Mouse (Mus musculus) natural killer cell, adult 2 months (primary cell): ENCODE results near the gene Slc26a9.

ENCODE experiments used
- DNase-seq, 2 experiments: peaks; one replicate each; pipeline ENCODE4 v3.0.0; 2022; ENCODE audit warnings: low spot score in 2 of 2

The Slc26a9 gene

DNA sequence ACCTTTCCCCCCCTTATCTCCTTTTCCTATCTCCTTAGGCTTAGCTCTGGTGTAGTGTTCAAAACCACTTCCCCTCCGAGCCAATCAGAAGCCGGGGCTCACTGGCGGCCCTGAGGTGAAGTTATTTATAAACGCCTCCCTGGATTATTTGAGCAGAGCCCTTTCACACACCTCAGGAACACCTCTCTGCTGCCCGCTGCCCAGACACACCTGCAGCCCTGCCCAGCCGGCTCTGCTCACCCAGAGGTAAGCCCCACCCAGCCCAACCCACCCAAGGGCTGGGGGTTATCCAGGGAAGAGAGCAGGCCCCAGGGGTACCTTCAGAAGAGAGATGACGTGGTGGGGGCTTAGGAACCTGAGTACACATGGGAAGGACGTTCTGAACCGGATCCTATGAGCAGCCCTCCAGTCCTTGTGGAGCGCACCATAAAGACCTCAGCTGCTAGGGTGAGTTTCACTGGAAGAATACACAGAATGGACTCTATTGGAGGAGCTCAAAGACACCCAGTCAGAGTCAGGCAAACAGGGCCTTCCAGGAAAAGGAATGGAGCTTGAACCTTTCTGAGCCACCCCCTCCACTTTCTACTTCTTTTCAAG lies at the start of gene Slc26a9:
TSS of gene Slc26a9 (plus strand) at position 155 of the 597 bp plus-strand sequence.
- no peak for DNase-seq

DNA sequence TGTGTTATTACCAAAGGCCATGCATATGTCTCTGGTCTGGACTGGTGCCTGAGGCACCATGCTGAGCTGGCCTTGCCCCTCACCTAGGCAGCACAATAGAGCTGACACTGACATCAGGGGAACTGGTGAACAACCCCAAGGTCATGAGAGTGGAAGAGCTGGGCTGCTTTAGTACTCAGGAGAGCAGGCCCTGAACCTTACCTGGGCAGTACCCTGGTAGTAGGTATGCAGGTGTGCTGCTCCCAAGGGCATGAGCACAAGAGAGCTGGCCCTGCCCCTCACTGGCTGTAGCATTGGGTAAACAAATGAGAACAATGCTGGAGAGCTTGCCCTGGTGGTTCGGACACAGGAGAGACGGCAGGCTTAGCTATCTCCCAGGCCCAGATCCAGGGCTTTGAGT lies 48.5 kb upstream of the Slc26a9 start:
- no peak for DNase-seq

DNA sequence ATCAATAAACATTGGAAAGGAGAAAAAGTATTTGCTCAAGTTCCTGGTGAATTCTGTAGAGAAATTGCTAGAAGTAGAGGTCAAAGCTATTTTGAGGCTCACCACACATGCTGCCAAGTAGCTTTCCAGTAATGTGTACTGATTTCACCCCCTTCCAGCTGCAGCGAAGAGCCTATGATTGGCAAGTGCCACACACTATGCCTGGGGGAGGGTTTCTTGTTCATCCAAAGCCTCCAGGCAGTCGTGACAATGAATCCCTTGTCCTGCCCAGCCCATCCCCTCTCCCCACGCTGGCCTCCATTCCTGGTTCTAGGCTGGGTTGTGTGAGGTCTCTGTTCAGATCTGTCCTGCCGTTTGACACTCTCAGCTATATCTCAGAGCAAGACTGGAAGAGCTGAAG lies 47.5 kb upstream of the Slc26a9 start:
- no peak for DNase-seq

DNA sequence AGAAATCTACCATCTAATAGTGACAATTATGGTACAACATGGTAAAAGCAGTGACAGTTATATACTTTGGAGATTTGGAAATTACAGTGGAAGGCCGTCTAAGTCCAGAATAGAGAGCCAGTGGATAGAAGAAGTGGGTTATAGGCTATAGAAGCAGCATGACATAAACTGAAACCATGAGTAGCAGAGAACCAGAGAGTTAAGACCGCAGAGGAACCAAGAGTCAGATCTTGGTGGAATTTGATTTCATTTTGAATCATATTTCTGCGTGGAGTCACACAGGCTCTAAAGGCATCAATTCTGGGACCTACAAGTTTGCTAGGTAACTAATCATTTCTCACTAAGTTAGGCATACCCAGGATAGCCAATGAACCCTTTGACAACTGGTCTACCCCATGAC lies 45.1 kb upstream of the Slc26a9 start:
- no peak for DNase-seq

DNA sequence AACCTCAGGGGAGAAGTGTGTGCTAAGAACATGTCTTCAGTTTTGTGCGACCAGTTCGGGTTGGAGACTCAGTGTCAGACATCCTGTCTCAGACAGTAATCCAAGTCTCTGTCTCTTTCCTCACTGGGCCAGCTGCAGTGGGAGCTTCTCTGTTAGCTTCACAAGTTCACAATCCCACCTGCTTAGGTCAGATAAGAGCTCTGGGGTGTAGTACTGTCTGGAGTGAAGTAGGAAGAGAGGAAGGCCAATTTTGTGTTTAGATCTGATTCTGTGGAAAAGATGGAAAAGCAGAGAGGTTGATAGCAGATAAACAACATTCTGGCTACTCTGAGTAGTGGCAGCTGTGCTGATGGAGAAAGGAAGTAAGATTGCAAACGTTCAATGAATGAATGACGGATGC lies 44.2 kb upstream of the Slc26a9 start:
- DNase-seq: no peak

DNA sequence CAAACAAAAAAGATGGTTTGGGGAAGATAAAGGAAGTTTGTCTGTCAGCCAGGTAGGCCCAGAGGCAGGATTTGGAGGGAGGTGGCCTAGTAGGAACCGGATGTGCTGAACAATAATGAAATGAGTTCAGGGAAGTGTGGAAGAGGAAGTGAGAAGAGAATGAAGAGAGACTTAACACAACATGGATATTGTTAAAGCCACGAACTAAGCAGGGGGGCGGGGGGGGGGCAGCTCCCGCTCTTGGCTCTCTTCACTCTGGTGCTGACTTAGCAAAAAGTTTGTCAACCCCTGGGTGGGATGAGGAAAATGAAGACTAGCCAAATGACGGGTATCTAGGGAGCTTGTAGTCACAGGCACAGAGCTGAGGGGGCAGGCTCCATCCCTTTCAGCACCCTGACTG lies 43.4 kb upstream of the Slc26a9 start:
- no peak for DNase-seq

DNA sequence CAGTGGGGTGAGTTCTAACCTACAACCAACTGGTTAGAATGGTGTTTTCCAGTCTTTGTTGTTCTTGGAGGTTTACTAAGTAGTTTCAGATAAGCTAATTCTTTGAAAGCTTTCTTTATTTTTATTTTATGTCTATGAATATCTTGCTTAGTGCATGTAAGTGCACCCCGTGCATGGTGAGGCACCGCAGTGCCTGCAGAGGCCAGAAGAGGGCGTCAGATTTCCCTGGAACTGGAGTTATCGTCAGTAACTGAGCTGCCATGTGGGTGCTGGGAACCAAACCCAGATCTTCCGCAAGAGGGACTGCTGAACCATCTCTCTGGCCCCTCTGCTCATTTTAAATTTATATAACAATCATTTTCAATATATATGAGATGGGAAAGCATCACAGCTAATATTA lies 42.4 kb upstream of the Slc26a9 start:
- DNase-seq: no peak

DNA sequence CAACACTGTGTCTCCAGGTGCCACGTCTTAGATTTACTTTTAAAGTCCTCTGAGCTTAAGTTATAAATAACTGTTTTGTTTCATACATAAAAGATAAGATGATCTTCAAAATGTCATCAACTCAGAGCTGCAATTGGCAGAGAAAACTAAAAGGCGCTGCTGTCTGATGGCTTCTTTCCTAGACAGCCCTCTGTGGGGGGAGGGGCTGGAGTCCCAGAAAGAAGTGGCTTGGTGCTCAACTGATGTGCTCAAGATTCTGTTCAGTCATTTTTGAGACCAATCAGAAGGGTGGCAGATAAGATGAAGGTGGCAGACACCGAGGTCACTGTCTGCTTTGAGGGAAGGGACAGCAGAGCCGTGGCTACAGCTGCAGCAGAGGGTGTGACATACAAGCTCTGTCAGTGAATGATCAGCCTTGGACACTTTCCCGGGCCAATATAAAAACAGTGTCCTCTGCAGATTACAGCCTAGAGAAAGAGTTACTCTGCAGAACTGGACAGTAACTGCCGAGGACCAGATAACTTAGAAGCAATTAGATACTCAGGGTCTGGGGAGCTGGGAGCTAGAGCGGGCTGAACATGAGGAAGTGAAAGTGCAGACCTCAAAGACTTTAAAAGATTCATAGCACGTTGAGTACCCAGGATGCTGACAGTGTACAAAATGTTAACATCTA lies 41.6 kb upstream of the Slc26a9 start:
- DNase-seq: peak; percentile 31 to 33

DNA sequence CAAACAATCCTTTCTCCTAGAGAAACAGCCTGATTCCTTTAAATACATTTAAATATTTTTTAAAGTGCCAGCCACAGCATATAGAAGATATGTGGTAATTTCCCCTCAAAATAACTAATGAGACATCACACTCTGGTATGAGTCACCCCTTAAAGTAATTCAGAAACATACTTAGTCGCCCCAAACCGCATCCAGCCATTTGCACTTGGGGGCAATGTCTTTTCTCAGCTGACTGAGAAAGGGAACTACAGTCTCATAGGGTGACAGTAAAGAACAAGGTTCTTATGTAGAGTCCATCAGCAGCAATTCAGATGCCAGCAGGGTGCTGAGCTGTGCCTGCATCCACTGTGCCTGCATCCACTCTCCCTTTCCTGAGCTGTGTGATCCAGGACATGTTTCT lies 40.3 kb upstream of the Slc26a9 start:
- no peak for DNase-seq

DNA sequence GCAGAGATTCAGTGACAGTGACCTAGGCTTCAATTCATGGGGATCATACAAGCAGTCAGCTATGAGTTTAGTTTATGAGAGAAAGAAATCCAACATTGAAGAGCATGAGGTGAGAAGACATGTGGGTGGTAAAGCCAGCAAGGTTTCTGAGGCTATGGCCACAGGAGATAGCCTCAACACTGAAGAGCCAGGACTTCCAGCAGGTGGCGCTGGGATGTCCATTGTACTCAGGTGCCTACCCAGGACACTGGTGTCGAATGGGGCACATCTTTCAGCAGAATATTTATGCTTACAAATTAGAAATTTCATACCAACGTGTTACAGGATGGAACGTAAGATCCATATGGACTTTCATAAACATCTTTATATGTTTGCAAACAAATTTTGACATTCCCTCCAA lies 35.5 kb upstream of the Slc26a9 start:
- DNase-seq: peak; percentile 25 to 42

DNA sequence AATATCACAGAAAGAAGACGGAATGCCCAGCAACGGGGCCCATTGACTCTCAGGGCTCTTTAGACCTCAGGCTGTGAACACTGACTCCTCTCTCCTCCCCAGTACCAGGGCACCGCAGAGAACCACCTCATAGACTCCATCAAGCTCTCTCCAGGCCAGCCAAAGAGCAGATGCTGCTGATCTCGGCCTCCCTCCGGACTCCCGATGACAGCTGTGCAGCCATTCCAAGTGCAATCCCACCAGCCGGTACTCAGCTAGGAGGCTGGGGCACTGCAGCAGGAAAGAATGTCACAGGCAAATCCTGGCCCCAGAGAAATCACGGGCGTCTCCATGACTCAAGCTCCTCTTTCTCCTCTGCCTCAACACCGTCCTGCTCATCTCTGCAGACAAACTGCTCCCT lies 32.3 kb upstream of the Slc26a9 start:
- no peak for DNase-seq

DNA sequence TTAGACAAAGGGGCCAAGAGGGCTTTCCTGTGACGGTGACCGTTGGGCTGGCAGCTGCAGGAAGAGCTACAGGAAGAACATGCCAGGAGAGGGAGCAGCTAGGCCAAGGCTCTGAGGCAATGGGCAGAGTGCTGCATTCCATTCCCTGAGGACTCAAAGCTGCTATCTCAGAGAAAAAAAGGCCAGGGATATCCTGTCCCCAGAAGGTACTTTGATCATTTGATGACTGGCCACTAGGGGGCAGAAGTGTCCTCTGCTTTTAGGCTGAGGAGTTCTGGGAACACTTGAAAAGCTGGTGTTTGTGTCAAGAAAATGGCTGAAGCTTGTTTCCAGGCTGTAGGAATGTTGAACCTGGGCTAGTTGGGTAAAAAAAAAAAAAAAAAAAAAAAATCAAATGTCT lies 31.4 kb upstream of the Slc26a9 start:
- DNase-seq: peak; percentile 15 to 62

DNA sequence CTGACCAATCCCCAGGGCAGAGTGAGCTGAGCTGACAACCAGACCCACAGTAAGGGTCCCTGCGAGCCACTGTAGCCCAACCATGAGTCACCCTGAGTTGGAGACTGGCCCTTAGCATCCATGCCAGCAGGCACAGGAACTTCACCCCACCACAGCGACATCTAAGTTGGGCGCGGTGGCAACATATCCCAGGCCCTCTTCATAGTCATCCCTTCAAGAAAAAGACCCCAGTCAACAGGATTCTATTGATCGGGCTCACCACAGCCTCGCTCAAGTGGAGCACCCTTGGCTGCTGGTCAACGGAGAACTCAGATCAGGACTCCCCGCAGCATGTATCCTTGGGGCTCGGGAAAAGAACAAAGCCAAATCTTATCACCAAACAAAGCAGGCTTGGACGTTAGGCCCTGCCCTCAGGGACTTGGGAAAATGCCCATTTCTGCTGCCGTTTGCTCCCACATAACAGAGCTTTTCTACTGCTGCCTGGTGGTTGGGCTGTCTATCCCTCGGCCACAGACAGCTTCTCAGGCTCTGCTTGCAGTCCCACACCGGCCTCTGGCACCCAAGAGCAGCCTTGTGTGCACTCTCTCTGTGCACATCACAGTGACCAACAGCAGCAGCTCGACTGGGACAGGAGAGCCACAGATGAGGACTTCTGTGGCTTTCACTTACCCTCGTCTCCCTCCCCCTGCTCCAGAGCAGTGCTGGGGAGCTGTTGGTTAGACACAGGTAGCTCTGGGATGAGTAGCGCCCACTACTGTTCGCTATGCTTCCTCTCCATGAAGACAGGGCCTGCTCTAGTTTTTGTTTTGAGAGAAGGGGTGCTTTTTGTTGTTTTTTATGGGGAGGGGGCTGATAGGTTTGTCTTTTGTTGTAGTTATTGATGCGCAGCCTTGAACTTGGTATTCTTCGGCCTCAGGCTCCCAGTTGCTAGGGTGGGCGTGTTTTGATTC lies 29.2 kb upstream of the Slc26a9 start:
- no peak for DNase-seq

DNA sequence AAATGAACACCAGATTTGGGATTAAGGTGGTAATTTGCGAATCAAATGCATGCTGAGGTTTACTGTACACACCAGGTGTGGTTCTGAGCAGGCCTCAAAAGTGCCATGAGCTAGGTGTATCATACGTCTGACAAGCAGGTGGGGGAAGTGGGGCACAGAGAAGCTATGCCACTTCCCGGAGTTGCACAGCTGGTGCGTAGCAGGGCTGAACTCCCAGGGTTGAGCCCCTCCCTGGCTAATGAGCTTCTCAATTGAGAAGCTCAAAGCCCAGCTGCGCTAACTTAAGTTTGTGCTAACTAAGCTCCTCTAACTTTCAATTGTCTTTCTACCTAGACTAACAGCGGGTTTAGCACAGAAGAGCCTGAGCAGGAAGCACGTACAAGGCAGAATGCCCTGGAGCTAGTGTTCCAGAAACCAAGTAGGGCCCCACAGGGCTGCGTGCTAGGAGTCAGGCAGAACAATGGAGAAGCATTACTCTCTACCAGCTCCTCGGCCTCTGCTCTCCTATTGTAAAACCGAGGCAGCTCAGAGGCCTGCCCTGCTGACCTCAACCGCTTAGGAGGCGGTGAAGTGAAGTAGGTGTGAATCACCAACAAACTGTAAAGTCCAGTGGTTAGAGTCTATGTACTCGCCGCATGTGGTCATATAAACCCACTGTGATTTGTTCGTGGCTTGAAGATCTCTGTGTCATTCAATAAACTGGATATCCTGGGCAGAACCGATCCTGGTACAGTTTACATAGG lies 24.7 kb upstream of the Slc26a9 start:
- DNase-seq: no peak

DNA sequence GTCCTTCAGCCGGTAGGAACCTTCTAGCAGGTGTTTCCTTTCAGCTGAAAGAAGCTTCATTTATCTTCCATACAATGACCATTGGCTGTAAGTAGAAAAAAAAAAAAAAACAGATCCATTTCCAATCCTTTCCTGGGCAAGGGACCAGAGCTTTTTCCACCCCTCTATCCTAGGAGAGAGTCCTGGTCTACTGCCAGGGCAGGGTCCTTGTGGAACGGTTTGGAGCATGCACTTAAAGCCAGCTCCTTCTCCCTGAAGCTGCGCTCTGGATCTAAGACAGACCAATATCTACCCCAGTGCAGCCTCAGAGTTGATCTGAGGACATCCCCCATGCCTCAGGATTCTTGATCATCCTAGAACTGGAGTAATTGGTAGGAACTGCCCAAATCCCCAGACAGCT lies 21.8 kb upstream of the Slc26a9 start:
- no peak for DNase-seq

DNA sequence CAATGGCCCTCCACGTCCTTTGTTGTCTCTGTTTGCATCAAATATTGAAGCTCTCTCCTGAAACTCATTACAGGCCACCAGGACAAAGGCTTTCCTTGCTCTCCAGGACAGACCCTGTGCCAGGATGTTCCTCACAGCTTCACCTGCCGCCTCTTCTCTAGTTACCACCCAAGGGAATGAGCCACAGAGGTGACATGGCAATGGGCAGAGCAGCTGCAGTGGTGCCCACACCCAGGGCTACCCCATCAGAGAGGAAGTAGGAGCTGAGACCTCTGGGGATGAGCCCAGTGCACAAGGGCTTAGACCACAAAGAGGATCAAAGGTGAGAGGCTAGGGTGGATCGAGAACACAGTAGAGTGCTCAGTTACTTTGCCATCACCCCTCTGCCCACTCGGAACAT lies 20.3 kb upstream of the Slc26a9 start:
- DNase-seq: no peak

DNA sequence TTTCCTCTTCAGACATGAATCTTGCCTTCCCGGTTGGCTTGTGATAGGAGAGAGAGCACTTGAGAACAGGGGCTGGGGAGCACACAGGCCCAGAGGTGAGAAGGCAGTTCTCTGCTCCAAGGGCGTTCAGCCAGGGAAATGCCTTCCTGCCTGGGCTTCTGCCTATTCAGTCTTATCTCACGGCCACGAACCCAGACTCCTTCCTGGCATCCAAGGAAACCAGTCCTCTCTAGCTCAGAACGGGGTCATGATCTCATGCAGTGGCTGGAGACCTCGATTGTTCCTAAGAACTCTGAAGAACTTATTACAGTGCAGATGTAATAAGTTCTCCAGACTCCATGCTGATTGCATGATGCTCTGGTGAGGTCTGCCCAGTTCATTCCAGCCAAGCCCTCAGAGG lies 17.2 kb upstream of the Slc26a9 start:
- DNase-seq: no peak

DNA sequence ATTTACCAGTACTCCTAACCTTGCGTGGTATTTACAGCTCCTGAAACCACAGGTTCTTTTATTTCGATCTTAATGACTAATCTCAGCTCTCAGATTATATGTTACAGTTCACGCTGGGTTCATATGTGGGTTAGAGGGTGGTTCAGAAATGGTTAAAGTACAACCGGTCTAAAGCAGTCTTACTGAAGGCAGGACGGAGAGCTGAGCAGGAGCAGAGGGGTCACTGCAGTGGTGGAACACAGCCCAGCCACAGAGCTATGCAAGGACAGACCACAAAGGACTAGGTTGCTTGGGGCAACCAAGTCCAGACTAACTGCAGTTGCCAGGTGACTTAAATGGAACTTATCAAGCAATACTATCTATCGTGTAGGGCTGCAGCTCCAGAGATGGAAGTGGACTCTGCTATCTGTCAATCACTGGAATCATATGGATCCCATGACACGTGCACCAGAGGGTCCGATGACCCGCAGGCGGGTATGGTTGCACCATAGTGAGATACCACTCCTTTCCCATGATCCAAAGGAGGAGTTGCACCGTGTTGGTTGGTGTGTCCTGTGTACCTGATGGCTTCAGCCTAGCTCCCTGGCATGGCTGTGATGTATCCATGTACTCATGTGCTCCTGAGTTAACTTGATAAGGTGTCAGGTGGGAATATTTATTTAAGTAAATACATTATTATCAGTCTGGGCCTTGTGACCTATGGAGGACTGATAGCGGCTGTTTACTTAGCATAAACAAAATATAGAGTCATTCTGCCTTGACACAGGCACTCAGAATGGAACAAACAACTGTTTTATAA lies 13.0 kb upstream of the Slc26a9 start:
- DNase-seq: no peak

DNA sequence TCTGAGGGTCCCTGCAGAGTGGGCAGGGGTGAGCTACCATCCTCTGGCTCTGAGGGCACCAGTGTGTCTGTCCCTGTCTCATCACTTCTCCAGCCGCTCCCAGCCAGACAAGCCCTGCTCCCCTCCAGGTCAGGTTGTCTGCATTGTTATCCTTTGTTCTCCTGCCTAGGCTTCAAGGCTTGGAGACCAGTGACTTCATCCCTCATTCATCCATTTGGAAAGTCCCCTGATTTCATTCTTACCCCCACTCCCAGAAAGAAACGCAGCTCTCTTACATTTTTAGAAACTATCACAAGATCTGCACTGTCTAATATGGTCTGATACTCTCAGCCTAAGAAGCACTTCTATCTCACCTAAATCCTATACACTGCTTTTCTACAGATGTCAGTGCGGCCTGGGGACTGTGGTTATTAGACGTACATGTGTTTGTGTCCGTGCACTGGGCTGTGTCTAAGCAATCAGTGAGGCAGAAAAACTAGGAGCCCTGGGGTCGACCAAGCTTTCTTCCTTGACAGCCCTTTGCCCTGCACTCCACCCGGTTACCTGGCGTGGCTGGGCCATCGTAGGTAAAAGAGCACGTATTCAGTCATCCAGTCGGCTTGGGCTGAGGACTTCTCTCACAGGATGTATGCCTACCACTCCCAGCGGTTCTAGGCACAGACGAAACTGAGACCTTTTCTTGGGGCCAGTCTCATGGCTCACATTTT lies 10.2 kb upstream of the Slc26a9 start:
- no peak for DNase-seq

DNA sequence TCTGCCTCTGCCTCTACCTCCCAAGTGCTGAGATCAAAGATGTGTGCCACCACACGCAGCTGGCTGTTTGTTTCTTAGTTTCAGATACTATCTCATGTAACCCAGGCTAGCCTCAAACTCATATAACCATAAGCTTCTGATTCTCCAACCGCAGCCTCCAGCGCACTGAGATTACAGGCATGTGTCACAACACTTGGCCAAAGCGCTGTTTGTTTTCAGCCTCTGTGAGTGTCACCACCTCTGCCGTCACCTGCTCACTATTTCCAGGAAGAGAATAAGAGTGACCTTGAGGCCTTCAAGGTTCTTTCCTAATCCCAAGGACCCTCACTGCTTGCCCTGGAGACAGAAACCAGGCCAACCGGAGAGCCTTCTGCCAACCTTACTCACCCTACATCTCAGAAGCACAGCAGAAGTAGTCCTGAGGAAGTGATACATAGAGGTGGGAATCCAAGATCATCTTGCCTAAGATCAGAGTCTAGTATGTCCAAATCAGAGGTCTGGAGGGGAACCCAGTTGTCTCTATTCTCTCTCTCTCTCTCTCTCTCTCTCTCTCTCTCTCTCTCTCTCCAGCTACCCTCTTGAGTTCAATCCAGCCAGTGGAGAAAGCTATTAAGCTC lies 9.1 kb upstream of the Slc26a9 start:
- no peak for DNase-seq
